Mouse (Mus musculus) urinary bladder, postnatal 14 days (tissue): ENCODE results near the gene Isca1.
"Not testable (repeated sequence)": the region's sequence is repeated elsewhere in the genome, so short reads cannot be mapped to it uniquely, and the experiment has no call there.

Experiments
- DNase-seq: peaks from one replicate; pipeline ENCODE4 v3.0.0; 2021; ENCODE audit warnings: low spot score

Gene Isca1

GRCm38 (mm10) chr13:59769296-59770163 is at the start of gene Isca1:
TSS of gene Isca1 (minus strand) at chr13:59769810.
- peak; percentile 99 for DNase-seq

GRCm38 (mm10) chr13:59817352-59817751 is 47.7 kb upstream of the Isca1 start:
- no peak for DNase-seq

GRCm38 (mm10) chr13:59814109-59814591 is 44.5 kb upstream of the Isca1 start:
- DNase-seq, result no peak

- no peak for DNase-seq
Measured at GRCm38 (mm10) chr13:59811581-59811980, 42.0 kb upstream of the Isca1 start.

DNA sequence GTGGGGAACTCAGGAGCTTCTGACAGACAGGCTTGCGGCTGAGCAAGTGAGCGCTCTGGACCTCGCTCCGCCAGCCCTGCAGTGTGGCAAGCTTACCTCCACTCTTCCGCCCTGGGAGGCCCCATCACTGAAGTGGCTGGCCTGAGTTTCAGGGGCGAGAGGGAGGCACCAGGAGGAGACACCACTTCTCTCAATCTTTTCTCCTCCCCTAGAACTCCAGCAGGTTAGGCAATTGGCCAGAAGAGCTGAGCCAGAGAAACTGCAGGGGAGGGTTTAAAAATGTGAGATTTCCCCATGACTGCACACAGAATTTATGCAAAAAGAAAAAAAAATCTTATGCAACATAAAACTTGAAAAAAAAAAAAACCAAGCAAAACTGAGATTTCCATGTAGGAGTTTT is 31.4 kb upstream of the Isca1 start:
- peak; percentile 17 for DNase-seq

- no peak for DNase-seq
Measured at GRCm38 (mm10) chr13:59800077-59800476, 30.5 kb upstream of the Isca1 start.

- no peak for DNase-seq
Measured at GRCm38 (mm10) chr13:59798306-59798705, 28.7 kb upstream of the Isca1 start.

DNA sequence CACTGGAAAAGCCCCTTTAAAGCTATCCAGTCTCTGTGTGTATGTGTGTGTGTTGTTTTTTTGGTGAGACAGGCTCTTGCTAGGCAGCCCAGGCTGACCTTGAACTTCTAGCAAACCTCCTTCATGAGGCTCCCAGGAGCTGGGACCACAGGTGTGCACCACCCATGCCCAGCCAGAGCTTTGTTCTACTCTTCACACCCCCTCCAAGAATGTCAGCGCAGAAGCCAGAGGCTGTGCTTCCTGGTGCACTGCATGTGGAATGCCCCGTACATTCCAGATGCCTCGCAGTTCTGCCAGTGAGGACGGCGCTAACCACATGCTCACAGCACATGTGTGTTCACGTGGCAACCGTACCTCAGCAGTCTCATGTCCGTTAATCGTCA is 26.8 kb upstream of the Isca1 start:
- no peak for DNase-seq

- no peak for DNase-seq
Measured at GRCm38 (mm10) chr13:59795807-59796465, 26.3 kb upstream of the Isca1 start.

GRCm38 (mm10) chr13:59794786-59795185 is 25.2 kb upstream of the Isca1 start:
- DNase-seq, result no peak

DNA sequence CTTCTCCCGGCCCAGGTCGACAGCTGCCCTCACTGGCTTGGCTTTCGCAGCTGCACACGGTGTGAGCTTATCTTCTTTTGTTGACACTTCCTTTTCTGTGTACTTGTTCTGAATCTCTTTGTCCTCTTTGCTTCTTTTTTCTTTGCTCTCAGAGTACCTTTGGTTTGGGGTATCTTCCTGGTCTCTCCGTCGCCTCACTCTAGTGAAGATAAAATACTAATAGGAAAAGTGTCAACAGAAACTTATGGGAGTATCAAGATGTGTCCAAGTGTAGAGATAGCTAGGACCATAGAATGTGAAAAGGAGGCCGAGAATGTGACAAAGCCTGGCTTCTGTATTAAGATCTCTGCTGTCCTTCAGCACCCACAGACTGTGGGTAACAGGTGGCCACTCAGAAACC is 12.5 kb upstream of the Isca1 start, which contains the start of gene Gm49354:
TSS of gene Gm49354 (minus strand) at position 101 of the 400 bp plus-strand sequence.
- DNase-seq, result no peak

- DNase-seq, result not testable (repeated sequence)
Measured at GRCm38 (mm10) chr13:59779744-59780264, 10.2 kb upstream of the Isca1 start.

DNA sequence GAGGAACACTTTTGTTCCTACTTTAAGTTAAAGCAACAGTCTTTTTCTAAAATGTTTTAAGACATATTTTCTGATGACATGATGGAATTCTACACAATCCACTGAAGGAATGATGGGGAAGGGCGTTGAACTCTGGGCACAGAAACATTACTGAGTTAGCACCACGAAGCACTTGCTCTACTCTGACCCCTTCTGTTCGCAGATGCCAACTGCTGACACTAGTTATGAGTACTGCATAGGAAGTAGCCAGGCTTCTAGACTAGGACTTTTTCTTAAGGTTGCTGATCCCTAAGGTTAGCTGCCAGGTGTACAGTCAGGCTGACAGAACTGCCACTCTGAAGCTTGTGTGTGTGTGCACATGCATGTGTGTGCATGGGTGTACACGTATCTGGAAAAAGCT is 9.6 kb upstream of the Isca1 start:
- DNase-seq, result no peak

DNA sequence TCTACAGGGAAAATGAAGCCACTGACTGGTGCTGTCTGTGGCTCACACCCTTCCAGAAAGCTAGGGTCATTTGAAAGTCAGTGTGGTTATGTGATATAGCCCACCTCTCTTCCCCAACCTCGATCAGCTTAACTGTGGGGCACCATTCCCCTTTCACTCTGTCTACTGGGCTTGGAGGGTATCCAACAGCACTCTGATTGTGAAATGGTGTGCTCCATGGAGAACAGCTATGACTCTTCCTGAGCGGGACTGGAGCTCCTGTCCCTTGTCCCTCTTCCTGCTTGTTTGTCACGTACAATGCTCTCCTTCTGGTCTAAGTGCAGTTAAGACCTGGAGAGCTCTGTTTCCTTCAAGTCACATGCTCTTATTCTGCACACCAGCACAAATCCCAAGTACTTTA is 5.6 kb upstream of the Isca1 start:
- DNase-seq, result no peak

DNA sequence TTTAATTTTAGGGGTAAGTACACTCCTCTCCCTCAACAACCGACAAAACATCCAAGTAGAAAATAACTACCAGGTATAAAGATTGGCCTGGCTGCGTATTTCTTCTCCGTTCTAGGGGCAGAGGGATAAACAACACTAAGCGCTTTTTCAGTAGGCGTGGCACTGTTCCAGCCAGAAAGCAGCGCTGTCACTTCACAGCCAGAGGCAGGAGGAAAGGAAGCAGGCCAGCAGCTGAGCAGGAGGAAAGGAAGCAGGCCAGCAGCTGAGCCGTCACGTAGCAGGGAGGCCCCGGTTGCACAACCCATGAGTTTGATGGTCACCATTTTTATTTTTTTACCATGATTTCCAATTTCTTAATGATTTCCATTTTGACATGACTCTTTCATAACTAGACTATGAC is 1.6 kb upstream of the Isca1 start:
- DNase-seq, result peak; percentile 77

- DNase-seq, result no peak
Measured at GRCm38 (mm10) chr13:59770847-59771246, 1.2 kb upstream of the Isca1 start.

- DNase-seq, result peak; percentile 83
Measured at GRCm38 (mm10) chr13:59770164-59770562, 553 bp upstream of the Isca1 start.

GRCm38 (mm10) chr13:59768531-59768930 is 1.1 kb downstream of the Isca1 start:
- DNase-seq, result no peak

DNA sequence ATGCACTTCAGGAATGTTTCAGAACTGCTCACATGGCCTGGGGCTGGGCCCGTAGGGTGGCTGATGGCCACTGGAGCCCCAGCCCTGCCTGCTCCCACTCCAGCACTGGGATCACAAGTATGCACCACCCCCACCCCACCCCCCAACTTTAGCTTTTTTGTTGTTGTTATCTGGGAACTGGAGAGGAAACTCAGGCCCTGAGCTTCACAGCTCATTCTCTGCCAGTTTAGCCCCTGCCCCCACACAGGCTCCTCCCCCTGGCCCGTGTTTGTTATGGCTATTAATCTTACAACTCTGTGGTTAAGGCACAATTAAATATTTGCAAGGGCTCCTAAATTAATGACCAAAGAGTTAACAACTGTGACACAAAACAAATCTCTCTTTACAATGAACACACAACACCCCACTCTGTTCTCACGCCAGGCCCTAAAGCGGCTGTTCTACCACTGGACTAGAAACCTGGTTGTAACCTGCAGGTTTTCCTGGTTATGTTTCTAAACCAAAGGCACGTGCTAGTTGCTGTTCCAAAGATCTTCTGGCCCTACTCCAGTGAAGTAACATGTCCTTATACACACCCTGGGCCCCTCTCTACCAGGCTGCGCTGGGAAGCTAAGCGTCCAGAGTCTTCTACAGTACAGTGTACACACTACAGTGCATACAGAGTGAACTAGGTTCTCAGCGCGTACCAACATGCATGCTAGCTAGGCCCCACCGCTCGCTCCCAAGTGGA is 2.7 kb downstream of the Isca1 start:
- DNase-seq, result peak; percentile 34

- no peak for DNase-seq
Measured at GRCm38 (mm10) chr13:59762791-59763190, 6.8 kb downstream of the Isca1 start.

DNA sequence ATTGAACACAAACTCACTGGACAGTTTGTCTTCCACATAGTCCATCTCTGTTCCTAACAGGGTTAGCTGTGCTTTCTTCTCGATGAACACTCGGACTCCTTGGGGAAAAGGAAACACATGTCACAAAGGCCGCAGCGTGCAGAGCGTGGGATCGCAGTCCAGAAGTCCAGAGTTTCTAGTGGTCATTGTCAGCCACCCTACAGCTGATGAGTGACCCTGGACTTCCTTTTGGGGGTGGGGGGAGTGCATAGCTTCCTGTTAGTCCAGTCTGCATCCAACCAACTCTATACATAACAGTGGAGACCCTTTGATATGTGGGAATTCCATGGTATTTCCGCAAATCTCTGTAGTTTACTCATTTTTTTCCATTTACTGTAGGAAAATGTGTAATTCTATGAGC is 12.7 kb downstream of the Isca1 start:
- no peak for DNase-seq

- DNase-seq, result no peak
Measured at GRCm38 (mm10) chr13:59750310-59750709, 19.3 kb downstream of the Isca1 start.
